Mouse (Mus musculus) liver, embryonic 15.5 days (tissue): ENCODE data around the gene Lyve1. TPM values are rescaled to one million over a fixed set of nuclear protein-coding genes. Genes with fewer than 3 reads are reported as not detected.

Experiments
- ATAC-seq: fragments of 200-750 bp; cut with Nextera tagmentation; 2 replicates; pipeline ENCODE4 v1.8.0; 2017; ENCODE audit warnings: moderate number of reproducible peaks, mild to moderate bottlenecking, moderate library complexity; ENCODE audit not compliant: insufficient read depth
- H3K27ac ChIP-seq: fragments of 300-500 bp; sonication (generic); replicated peaks from 2 replicates; pipeline ENCODE4 v1.5.1; 2015; ENCODE audit warnings: mild to moderate bottlenecking, inconsistent platforms
- H3K27me3 ChIP-seq: fragments of 300-500 bp; sonication (generic); 2 replicates; pipeline ENCODE4 v1.6.1; 2015; ENCODE audit warnings: mild to moderate bottlenecking, inconsistent platforms
- H3K36me3 ChIP-seq: fragments of 300-500 bp; sonication (generic); replicated peaks from 2 replicates; pipeline ENCODE4 v1.6.1; 2015; ENCODE audit warnings: moderate library complexity, mild to moderate bottlenecking, inconsistent platforms
- H3K4me1 ChIP-seq: fragments of 300-500 bp; sonication (generic); replicated peaks from 2 replicates; pipeline ENCODE4 v1.6.1; 2015; ENCODE audit warnings: inconsistent platforms
- H3K4me2 ChIP-seq: fragments of 300-500 bp; sonication (generic); 2 replicates; pipeline ENCODE4 v1.6.1; 2015; ENCODE audit warnings: moderate library complexity, mild to moderate bottlenecking, inconsistent platforms
- H3K4me3 ChIP-seq: fragments of 300-500 bp; sonication (generic); replicated peaks from 2 replicates; pipeline ENCODE4 v1.5.1; 2015; ENCODE audit warnings: mild to moderate bottlenecking, inconsistent platforms
- H3K9ac ChIP-seq: fragments of 300-500 bp; sonication (generic); 2 replicates; pipeline ENCODE4 v1.6.1; 2015; ENCODE audit warnings: moderate library complexity, mild to moderate bottlenecking, inconsistent platforms
- H3K9me3 ChIP-seq: fragments of 300-500 bp; sonication (generic); replicated peaks from 2 replicates; pipeline ENCODE4 v1.6.1; 2016; ENCODE audit warnings: inconsistent platforms
- WGBS: fragments of 180-500 bp; shearing (Covaris S2); methylation state at CpG from one replicate; pipeline ENCODE4 v1.1.7; 2015; ENCODE audit warnings: mixed read lengths; ENCODE audit not compliant: insufficient replicate concordance; 5-methylcytosine and 5-hydroxymethylcytosine counted together
- polyA plus RNA-seq: library from polyadenylated mRNA; unstranded; fragments of >200 nt; fragmentation: Nextera tagmentation; extraction: Ambion mirVana; gene quantifications from 2 replicates; pipeline ENCODE4 v1.2.1, GENCODE M21; 2015

Lyve1 gene
- polyA plus RNA-seq, 1 experiment from 2014 or later: 24.1 TPM

- Histone ChIP-seq H3K27me3 (no peaks in the 10 kb centered on the region), H3K4me3 (no peak overlapping the region), H3K9ac (no peak overlapping the region), H3K4me1 (peaks cover 34% of the 10 kb centered on the region), H3K27ac (no peak overlapping the region), H3K9me3 (no peaks in the 10 kb centered on the region), H3K4me2 (no peak overlapping the region), H3K36me3 (no peaks in the 10 kb centered on the region)
- ATAC-seq: no peak
- 69% methylated on average over 3 of the region's 3 CpGs for whole genome bisulfite sequencing
Observed at GRCm38 (mm10) chr7:110854519-110854918, 8.5 kb downstream of the Lyve1 start.

- no peak overlapping the region for H3K4me2 ChIP-seq
- no peak for ATAC-seq
Observed at GRCm38 (mm10) chr7:110853611-110854010, 9.4 kb downstream of the Lyve1 start.

GRCm38 (mm10) chr7:110851541-110852203, 11.4 kb downstream of the Lyve1 start:
- H3K9me3 ChIP-seq: no peaks in the 10 kb centered on the region
- no peak overlapping the region for H3K4me3 ChIP-seq
- no peaks in the 10 kb centered on the region for H3K27me3 ChIP-seq
- ATAC-seq: no peak
- H3K27ac ChIP-seq: peak overlapping the region; percentile 41
- 62% methylated on average over 7 of the region's 7 CpGs for WGBS
- peaks cover 30% of the 10 kb centered on the region for H3K4me1 ChIP-seq
- H3K4me2 ChIP-seq: no peak overlapping the region
- no peaks in the 10 kb centered on the region for H3K36me3 ChIP-seq
- H3K9ac ChIP-seq: no peak overlapping the region

More at GRCm38 (mm10) chr7:110853611-110854010, 9.4 kb downstream of the Lyve1 start:
- no peaks in the 10 kb centered on the region for H3K36me3 ChIP-seq
- no peak overlapping the region for H3K4me3 ChIP-seq
- no peaks in the 10 kb centered on the region for H3K27me3 ChIP-seq
- peaks cover 27% of the 10 kb centered on the region for H3K4me1 ChIP-seq
- H3K9ac ChIP-seq: no peak overlapping the region
- 67% methylated on average over 10 of the region's 10 CpGs for WGBS
- no peaks in the 10 kb centered on the region for H3K9me3 ChIP-seq
- H3K27ac ChIP-seq: no peak overlapping the region

GRCm38 (mm10) chr7:110848371-110848770, 14.7 kb downstream of the Lyve1 start:
- peak overlapping the region; percentile 51 for H3K27ac ChIP-seq
- peaks cover 23% of the 10 kb centered on the region for H3K4me1 ChIP-seq

GRCm38 (mm10) chr7:110847321-110847720, 15.7 kb downstream of the Lyve1 start:
- Histone ChIP-seq H3K4me2 (no peak overlapping the region), H3K4me3 (no peak overlapping the region), H3K9ac (no peak overlapping the region), H3K27ac (no peak overlapping the region), H3K27me3 (no peaks in the 10 kb centered on the region), H3K4me1 (peaks cover 26% of the 10 kb centered on the region), H3K36me3 (no peaks in the 10 kb centered on the region), H3K9me3 (no peaks in the 10 kb centered on the region)
- no peak for ATAC-seq
- WGBS: 71% methylated on average over 2 of the region's 2 CpGs

More at GRCm38 (mm10) chr7:110848371-110848770, 14.7 kb downstream of the Lyve1 start:
- WGBS: 69% methylated on average over 1 of the region's 1 CpGs
- no peak overlapping the region for H3K4me2 ChIP-seq
- ATAC-seq: no peak
- no peak overlapping the region for H3K4me3 ChIP-seq
- H3K9me3 ChIP-seq: no peaks in the 10 kb centered on the region
- no peak overlapping the region for H3K9ac ChIP-seq
- H3K36me3 ChIP-seq: no peaks in the 10 kb centered on the region
- no peaks in the 10 kb centered on the region for H3K27me3 ChIP-seq

- Histone ChIP-seq H3K9ac (peak within 1 kb of the TSS; percentile 72), H3K4me3 (peak within 1 kb of the TSS; percentile 74), H3K9me3 (no peaks in the 10 kb centered on the region), H3K36me3 (0 out of 2 replicates have a peak, but pooled peaks cover 6% of the 10 kb centered on the region), H3K4me2 (peak within 1 kb of the TSS; percentile 80), H3K27me3 (no peaks in the 10 kb centered on the region), H3K27ac (peak within 1 kb of the TSS; percentile 97), H3K4me1 (peaks cover 46% of the 10 kb centered on the region)
- 0% methylated on average over 42 of the region's 42 CpGs for WGBS
- ATAC-seq: peak; percentile 88
Observed at GRCm38 (mm10) chr7:110843916-110844874, 18.8 kb downstream of the Lyve1 start, which contains the start of gene Rnf141. TSS of gene Rnf141 (minus strand) at chr7:110844457.

GRCm38 (mm10) chr7:110840332-110840731, 22.7 kb downstream of the Lyve1 start:
- 39% methylated on average over 4 of the region's 4 CpGs for WGBS
- Histone ChIP-seq H3K4me2 (peak overlapping the region; percentile 18; the same call in 1 of the 2 replicates), H3K4me3 (no peak overlapping the region), H3K4me1 (peaks cover 41% of the 10 kb centered on the region), H3K27me3 (no peaks in the 10 kb centered on the region), H3K27ac (peak overlapping the region; percentile 42; the same call in 1 of the 2 replicates), H3K9ac (no peak overlapping the region), H3K36me3 (peaks cover 25% of the 10 kb centered on the region), H3K9me3 (no peaks in the 10 kb centered on the region)
- ATAC-seq: no peak

GRCm38 (mm10) chr7:110834522-110834921, 28.5 kb downstream of the Lyve1 start:
- H3K27me3 ChIP-seq: no peaks in the 10 kb centered on the region
- no peak overlapping the region for H3K4me3 ChIP-seq
- peaks cover 10% of the 10 kb centered on the region for H3K4me1 ChIP-seq
- H3K4me2 ChIP-seq: no peak overlapping the region
- no peaks in the 10 kb centered on the region for H3K9me3 ChIP-seq
- 38% methylated on average over 3 of the region's 3 CpGs for WGBS
- H3K9ac ChIP-seq: no peak overlapping the region
- H3K36me3 ChIP-seq: peaks cover 66% of the 10 kb centered on the region
- ATAC-seq: no peak
- H3K27ac ChIP-seq: no peak overlapping the region

- Histone ChIP-seq H3K4me3 (no peak overlapping the region), H3K27ac (no peak overlapping the region), H3K4me2 (no peak overlapping the region), H3K9ac (no peak overlapping the region), H3K36me3 (peaks cover 71% of the 10 kb centered on the region), H3K4me1 (peaks cover 6% of the 10 kb centered on the region), H3K27me3 (no peaks in the 10 kb centered on the region), H3K9me3 (no peaks in the 10 kb centered on the region)
- ATAC-seq: no peak
- WGBS: 81% methylated on average over 1 of the region's 1 CpGs
Observed at GRCm38 (mm10) chr7:110834018-110834417, 29.0 kb downstream of the Lyve1 start.

GRCm38 (mm10) chr7:110833024-110833423, 30.0 kb downstream of the Lyve1 start:
- peaks cover 4% of the 10 kb centered on the region for H3K4me1 ChIP-seq
- H3K9ac ChIP-seq: no peak overlapping the region
- H3K36me3 ChIP-seq: peaks cover 81% of the 10 kb centered on the region
- 64% methylated on average over 1 of the region's 1 CpGs for WGBS
- no peak overlapping the region for H3K4me2 ChIP-seq
- H3K9me3 ChIP-seq: no peaks in the 10 kb centered on the region
- no peak overlapping the region for H3K27ac ChIP-seq
- H3K4me3 ChIP-seq: no peak overlapping the region
- H3K27me3 ChIP-seq: no peaks in the 10 kb centered on the region
- no peak for ATAC-seq
